Mouse (Mus musculus): Measurements from ENCODE around the gene Olfml1. TPM values are rescaled to one million over a fixed set of nuclear protein-coding genes. Genes with fewer than 3 reads are reported as not detected.

Gene Olfml1
- polyA plus RNA-seq (2015; fragmentation: Nextera tagmentation; extraction: Ambion mirVana): 1.5 and 1.6 TPM in 2 replicates

- 54% methylated on average over 7 of the region's 7 CpGs for WGBS (ENCODE audit: insufficient replicate concordance)
- Histone ChIP-seq H3K4me3 (ENCODE audit: low read depth, low read length) (peak within 1 kb of the TSS; percentile 19; the same call in 1 of the 2 replicates), H3K27ac (ENCODE audit: low read depth) (peak within 1 kb of the TSS; percentile 7; the same call in 1 of the 2 replicates), H3K36me3 (replicated peaks; ENCODE audit: insufficient read depth, low read length) (no peaks in the 10 kb centered on the region), H3K27me3 (ENCODE audit: insufficient read depth, low read length) (no peaks in the 10 kb centered on the region), H3K9me3 (ENCODE audit: low read length) (no peaks in the 10 kb centered on the region), H3K4me1 (ENCODE audit: insufficient read depth) (no peaks in the 10 kb centered on the region), H3K4me2 (ENCODE audit: low read depth, low read length) (peak within 1 kb of the TSS; percentile 33), H3K9ac (replicated peaks) (no peak within 1 kb of the TSS; the same call in 1 of the 2 replicates)
- TF ChIP-seq CTCF (IDR thresholded peaks at IDR 0.05; ENCODE audit: low read depth) (no peak), EP300 (IDR thresholded peaks at IDR 0.05; ENCODE audit: low read depth) (no peak)
- ATAC-seq: peak; percentile 47; the same call in 1 of the 2 replicates
- DNase-seq: peak; percentile 14
These were observed at the start of gene Olfml1 for GRCm38 (mm10) chr7:107567261-107567671. TSS of gene Olfml1 (plus strand) at chr7:107567446.

DNA sequence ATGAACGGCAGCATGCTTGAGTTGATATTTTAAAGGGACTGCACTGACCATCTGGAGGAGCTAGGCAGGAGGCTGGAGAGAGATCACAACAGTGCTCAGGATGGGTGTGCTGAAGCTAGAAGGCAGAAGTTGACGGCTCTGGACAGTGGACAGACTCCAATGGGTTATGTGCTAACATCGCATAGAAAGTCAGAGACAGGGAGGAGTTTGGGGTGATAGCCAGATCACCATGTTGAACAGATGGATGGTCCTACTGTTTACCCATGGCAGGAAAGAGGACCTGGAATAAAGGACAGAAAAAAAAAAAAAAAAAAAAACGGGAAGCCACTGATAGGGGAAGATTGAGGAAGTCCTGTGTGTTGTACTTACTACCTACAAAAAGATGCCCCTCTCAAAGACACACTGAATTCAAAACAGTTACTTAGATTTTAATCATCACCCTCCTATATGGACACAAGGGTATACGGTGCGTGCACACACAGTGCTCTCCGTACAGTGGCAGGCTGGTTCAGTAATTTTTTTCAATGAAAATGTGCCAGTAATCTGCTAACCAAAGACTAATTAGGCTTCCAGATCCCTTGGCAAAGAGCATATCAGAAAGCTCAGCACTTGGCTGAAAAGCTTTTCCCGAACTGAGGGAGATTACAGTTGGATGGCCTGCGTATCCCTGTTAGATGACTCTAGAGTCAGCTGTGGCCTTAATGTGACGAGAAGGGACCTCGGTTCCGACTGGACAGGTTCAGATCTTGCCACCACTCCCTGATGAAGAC, 47.8 kb upstream of the Olfml1 start:
- no peak overlapping the region for H3K4me3 ChIP-seq (ENCODE audit: low read depth, low read length)
- no peak overlapping the region for H3K4me2 ChIP-seq (ENCODE audit: low read depth, low read length)
- no peak for ATAC-seq

GRCm38 (mm10) chr7:107521411-107521810, 45.8 kb upstream of the Olfml1 start:
- no peak for DNase-seq
- Histone ChIP-seq H3K9ac (replicated peaks) (no peak overlapping the region), H3K4me2 (ENCODE audit: low read depth, low read length) (no peak overlapping the region), H3K9me3 (ENCODE audit: low read length) (no peaks in the 10 kb centered on the region), H3K4me3 (ENCODE audit: low read depth, low read length) (no peak overlapping the region), H3K4me1 (ENCODE audit: insufficient read depth) (no peaks in the 10 kb centered on the region), H3K27ac (ENCODE audit: low read depth) (no peak overlapping the region), H3K27me3 (ENCODE audit: insufficient read depth, low read length) (no peaks in the 10 kb centered on the region), H3K36me3 (replicated peaks; ENCODE audit: insufficient read depth, low read length) (no peaks in the 10 kb centered on the region)
- TF ChIP-seq EP300 (IDR thresholded peaks at IDR 0.05; ENCODE audit: low read depth): no peak
- no peak for TF ChIP-seq CTCF (IDR thresholded peaks at IDR 0.05; ENCODE audit: low read depth)
- 81% methylated on average over 6 of the region's 6 CpGs for whole genome bisulfite sequencing (ENCODE audit: insufficient replicate concordance)
- ATAC-seq: no peak

More for the DNA sequence above, 47.8 kb upstream of the Olfml1 start:
- Histone ChIP-seq H3K9ac (replicated peaks) (no peak overlapping the region), H3K27me3 (ENCODE audit: insufficient read depth, low read length) (no peaks in the 10 kb centered on the region), H3K4me1 (ENCODE audit: insufficient read depth) (no peaks in the 10 kb centered on the region), H3K36me3 (replicated peaks; ENCODE audit: insufficient read depth, low read length) (no peaks in the 10 kb centered on the region), H3K9me3 (ENCODE audit: low read length) (no peaks in the 10 kb centered on the region), H3K27ac (ENCODE audit: low read depth) (no peak overlapping the region)
- TF ChIP-seq EP300 (IDR thresholded peaks at IDR 0.05; ENCODE audit: low read depth) (no peak), CTCF (IDR thresholded peaks at IDR 0.05; ENCODE audit: low read depth) (no peak)
- 69% methylated on average over 12 of the region's 12 CpGs for WGBS (ENCODE audit: insufficient replicate concordance)
- no peak for DNase-seq

DNA sequence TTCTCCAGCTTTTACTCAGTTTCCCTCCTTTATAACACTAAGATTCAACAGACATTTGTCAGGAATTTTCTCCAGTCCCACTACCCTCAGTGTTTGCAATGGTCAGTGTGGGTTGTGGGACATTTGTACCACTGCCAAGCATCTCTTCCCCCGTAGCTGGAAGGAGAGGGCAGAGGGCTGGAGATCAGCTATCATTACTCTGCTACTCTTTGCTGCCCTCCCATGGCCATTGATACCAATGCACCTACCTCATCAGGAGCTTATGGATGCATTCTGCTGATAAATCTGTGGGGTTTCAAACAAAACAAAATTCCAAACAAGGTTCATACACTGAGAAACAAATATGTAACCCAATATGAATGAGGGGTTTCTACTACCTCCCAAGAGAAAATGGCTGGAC, 40.9 kb upstream of the Olfml1 start:
- TF ChIP-seq EP300 (IDR thresholded peaks at IDR 0.05; ENCODE audit: low read depth): no peak
- TF ChIP-seq CTCF (IDR thresholded peaks at IDR 0.05; ENCODE audit: low read depth): peak; percentile 72
- Histone ChIP-seq H3K4me1 (ENCODE audit: insufficient read depth) (no peaks in the 10 kb centered on the region), H3K36me3 (replicated peaks; ENCODE audit: insufficient read depth, low read length) (no peaks in the 10 kb centered on the region), H3K9me3 (ENCODE audit: low read length) (no peaks in the 10 kb centered on the region), H3K27ac (ENCODE audit: low read depth) (no peak overlapping the region), H3K9ac (replicated peaks) (no peak overlapping the region), H3K27me3 (ENCODE audit: insufficient read depth, low read length) (no peaks in the 10 kb centered on the region), H3K4me3 (ENCODE audit: low read depth, low read length) (no peak overlapping the region), H3K4me2 (ENCODE audit: low read depth, low read length) (no peak overlapping the region)
- DNase-seq (peak; percentile 29), ATAC-seq (no peak)
- WGBS (ENCODE audit: insufficient replicate concordance): 15% methylated on average over 1 of the region's 1 CpGs

DNA sequence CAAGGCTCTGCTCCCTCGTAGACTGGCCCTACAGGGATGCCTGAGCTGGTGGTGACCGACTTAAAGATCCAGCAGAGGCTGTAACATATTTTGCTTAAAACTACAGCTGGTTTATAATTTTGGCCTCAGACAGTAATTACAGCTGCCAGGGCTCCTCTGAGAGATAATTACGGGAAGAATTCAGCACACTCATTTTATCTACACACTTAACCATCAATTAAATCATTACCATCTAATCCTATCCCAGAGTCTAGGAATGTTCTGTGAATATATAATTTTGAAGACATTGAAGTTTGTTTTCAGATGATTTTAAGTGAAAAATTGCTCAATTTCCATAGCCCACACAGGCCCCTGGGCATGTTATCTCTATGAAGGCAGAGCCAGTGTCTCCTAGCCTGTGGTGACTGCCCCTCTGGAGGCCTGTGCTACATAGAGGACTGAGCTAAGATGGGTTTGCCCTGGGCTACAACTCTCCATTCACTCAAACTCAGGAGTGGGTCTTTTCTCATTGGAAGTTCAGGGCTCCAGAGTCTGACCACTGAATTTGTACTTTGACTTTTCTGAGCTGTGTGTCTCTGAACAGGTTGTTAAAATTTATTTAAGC, 39.0 kb upstream of the Olfml1 start:
- DNase-seq (no peak), ATAC-seq (no peak)
- no peaks in the 10 kb centered on the region for H3K36me3 ChIP-seq (replicated peaks; ENCODE audit: insufficient read depth, low read length)
- no peak overlapping the region for H3K4me3 ChIP-seq (ENCODE audit: low read depth, low read length)
- no peaks in the 10 kb centered on the region for H3K27me3 ChIP-seq (ENCODE audit: insufficient read depth, low read length)
- H3K27ac ChIP-seq (ENCODE audit: low read depth): no peak overlapping the region
- no peaks in the 10 kb centered on the region for H3K9me3 ChIP-seq (ENCODE audit: low read length)
- no peak overlapping the region for H3K9ac ChIP-seq (replicated peaks)
- WGBS (ENCODE audit: insufficient replicate concordance): 73% methylated on average over 3 of the region's 3 CpGs
- TF ChIP-seq CTCF (IDR thresholded peaks at IDR 0.05; ENCODE audit: low read depth) (no peak), EP300 (IDR thresholded peaks at IDR 0.05; ENCODE audit: low read depth) (no peak)
- no peaks in the 10 kb centered on the region for H3K4me1 ChIP-seq (ENCODE audit: insufficient read depth)
- no peak overlapping the region for H3K4me2 ChIP-seq (ENCODE audit: low read depth, low read length)

DNA sequence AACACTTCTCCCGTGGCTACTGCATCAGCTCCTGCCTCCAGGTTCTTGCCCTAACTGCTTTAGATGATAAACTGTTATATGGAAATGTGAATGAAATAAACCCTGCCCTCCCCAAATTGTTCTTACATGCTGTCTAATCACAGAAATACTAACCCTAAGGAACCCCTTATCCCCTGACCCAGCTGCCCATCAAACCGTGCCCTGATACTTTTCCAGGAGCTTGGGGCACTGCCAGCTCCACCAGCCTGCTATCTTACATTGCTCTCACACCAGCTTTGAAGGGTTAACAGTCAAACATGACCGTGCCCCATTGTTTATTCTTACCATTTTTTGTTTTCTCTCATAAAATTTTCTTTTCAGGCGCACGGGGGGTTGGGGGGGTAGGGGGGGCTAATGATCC, 37.9 kb upstream of the Olfml1 start:
- DNase-seq (no peak), ATAC-seq (no peak)
- H3K4me3 ChIP-seq (ENCODE audit: low read depth, low read length): no peak overlapping the region
- H3K4me1 ChIP-seq (ENCODE audit: insufficient read depth): no peaks in the 10 kb centered on the region
- TF ChIP-seq EP300 (IDR thresholded peaks at IDR 0.05; ENCODE audit: low read depth) (no peak), CTCF (IDR thresholded peaks at IDR 0.05; ENCODE audit: low read depth) (no peak)
- H3K9ac ChIP-seq (replicated peaks): no peak overlapping the region
- WGBS (ENCODE audit: insufficient replicate concordance): 56% methylated on average over 5 of the region's 5 CpGs
- no peak overlapping the region for H3K4me2 ChIP-seq (ENCODE audit: low read depth, low read length)
- no peaks in the 10 kb centered on the region for H3K36me3 ChIP-seq (replicated peaks; ENCODE audit: insufficient read depth, low read length)
- H3K9me3 ChIP-seq (ENCODE audit: low read length): no peaks in the 10 kb centered on the region
- H3K27ac ChIP-seq (ENCODE audit: low read depth): no peak overlapping the region
- no peaks in the 10 kb centered on the region for H3K27me3 ChIP-seq (ENCODE audit: insufficient read depth, low read length)

Data from liver, postnatal 0 days (tissue).